Mouse (Mus musculus): ENCODE data around the gene Dnah8.
"Not testable (repeated sequence)": the region's sequence is repeated elsewhere in the genome, so short reads cannot be mapped to it uniquely, and the experiment has no call there.

Gene Dnah8

DNA sequence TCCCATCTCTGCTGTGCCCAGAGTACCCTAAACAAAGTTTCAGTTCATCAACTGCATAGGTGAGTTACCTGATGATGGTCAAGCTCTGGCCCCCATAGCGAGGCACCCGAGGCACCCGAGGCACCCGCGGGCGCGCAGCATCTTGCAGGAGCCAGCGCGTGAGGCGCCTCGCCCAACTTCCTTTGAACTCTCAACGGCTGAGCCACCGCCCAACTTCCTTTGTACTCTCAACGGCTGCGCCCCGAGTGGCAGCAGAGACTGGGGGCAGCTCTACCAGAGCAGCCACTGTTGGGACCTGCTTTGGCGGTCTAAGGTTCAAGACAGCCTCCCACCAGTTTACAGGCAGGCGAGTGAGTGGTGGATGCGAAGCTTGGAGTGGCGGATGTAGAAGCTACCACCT lies at the start of gene Dnah8:
Gene Dnah8, plus strand, starts transcription at position 223 of the 400 bp plus-strand sequence.
- DNase-seq (ENCODE audit: low spot score): not testable (repeated sequence)

DNA sequence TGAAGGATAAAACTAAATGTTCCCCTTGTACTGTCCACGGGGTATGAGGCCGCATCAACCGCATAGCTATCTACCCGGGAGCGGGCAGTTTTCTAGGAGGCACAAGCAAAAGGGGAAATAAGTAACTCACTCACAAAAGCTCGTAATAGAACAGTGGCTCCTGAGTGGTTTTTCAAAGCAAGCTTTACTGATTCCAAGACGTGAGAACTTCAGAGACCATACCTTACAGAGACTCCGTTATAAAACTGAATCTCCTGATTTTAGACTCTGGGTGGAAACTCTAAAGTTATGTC lies 49.4 kb upstream of the Dnah8 start:
- no peak for DNase-seq (ENCODE audit: low spot score)

GRCm38 (mm10) chr17:30575121-30575904 lies 48.8 kb upstream of the Dnah8 start:
- DNase-seq (ENCODE audit: low spot score): no peak

DNA sequence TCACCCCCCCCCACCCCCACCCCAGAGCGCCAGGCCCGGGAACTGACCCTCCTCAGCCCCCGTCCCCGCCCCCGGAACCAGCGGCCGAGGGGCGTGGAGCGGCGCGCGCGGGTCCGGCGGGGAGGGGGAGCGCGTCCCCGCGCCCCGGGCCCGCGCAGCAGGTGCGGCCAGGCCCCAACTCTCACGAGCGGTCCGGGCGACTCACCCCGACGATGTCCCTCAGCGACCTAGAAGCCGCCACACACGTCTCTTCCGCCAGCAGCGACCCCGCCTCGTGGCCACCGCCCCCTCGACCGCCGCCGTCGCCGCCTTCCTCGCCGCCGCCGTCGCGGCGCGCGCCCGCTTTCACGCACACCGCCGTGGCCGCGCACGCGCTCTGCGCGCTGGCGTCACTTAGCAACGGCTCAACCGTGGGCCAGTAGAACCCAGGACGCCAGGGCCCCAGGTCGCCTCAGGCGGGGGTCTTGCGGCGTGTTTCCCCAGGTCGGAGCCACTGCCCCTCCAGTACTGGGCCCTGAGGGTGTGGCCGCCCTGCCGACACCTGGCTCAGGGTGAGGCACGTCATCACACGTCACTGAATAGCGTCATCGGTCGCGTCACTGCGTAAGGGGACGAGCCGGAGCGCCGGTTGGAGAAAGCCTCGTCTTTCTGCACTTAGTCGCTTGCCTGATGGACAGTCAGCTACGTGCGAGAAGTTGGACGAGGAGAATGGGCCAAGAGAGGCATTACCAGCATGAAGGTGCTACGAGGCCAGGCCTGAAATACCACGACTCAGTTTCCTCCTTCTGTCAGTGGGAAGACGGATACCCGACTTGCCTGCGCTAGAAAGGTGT lies 48.0 kb upstream of the Dnah8 start, which contains the start of gene Btbd9:
Gene Btbd9, minus strand, starts transcription at position 548 of the 833 bp plus-strand sequence.
- DNase-seq (ENCODE audit: low spot score): peak; percentile 90

DNA sequence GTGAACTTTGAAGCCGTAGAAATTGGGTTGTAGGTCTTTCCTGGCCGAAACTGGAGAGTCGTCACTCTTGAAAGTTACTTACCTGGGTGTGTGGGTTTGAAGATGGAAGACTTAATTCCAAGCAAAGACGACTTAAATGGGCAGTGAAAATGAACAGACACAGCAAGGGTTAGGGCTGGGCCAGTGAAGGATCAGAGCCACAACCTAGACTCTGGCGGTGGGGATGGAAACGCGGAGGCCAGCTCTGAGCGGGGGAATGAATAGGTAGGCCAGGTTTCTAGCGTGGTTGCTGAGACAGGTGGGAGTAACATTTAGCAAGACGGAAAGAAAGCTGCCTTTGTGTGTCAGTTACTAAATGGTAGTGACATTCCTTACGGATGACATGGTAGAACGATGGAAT lies 47.2 kb upstream of the Dnah8 start:
- no peak for DNase-seq (ENCODE audit: low spot score)

DNA sequence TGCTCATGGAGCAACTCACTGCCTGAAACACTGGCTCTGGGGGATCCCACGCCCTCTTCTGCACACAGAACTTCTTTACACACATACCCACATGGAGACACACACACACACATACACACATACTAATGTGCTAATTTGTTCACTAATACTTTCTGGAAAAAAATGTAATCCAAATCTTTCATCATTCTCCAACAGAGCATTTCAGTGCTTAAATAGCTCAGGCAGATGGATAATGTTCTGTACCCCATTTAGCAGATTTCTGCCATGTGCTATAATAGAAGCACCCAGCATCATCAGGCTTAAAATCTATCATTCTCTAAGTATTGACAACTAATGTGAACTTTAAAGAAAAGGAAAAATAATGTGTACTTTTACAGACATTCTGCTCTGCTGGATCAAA lies 43.4 kb upstream of the Dnah8 start:
- no peak for DNase-seq (ENCODE audit: low spot score)

DNA sequence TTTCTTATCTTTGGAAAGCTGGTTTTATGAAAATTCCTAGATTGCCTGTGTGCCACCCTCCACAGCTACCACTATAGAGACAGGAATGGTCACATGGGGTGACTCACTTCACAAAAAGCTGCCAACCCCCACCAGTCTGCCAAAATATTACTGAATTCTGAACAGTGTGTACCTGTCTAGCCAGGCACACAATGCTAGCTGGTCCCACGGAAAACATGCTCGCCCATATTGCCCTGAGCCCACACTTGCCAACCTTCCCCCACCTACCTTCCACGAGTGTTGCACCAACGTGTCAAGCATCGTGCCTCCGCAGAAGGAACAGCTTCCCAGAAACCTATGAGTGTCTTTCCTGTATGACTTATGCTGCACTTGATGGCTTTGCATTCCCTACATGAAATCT lies 43.0 kb upstream of the Dnah8 start:
- no peak for DNase-seq (ENCODE audit: low spot score)

DNA sequence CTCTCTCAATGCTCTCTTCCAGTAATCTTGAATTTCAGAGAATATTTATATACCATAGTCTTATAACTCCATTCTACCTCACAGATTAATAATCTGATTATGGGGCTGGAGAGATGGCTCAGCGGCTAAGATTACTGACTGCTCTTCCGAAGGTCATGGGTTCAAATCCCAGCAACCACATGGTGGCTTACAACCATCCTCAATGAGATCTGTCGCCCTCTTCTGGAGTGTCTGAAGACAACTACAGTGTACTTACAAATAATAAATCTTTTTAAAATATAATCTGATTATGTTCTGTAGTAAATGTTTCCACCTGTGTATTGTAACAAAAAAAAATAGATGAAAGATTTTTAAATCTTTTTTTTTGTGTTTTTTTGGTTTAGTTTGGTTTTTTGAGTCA lies 41.8 kb upstream of the Dnah8 start:
- no peak for DNase-seq (ENCODE audit: low spot score)

- DNase-seq (ENCODE audit: low spot score): no peak
These were observed 40.7 kb upstream of the Dnah8 start for GRCm38 (mm10) chr17:30583258-30584001.

DNA sequence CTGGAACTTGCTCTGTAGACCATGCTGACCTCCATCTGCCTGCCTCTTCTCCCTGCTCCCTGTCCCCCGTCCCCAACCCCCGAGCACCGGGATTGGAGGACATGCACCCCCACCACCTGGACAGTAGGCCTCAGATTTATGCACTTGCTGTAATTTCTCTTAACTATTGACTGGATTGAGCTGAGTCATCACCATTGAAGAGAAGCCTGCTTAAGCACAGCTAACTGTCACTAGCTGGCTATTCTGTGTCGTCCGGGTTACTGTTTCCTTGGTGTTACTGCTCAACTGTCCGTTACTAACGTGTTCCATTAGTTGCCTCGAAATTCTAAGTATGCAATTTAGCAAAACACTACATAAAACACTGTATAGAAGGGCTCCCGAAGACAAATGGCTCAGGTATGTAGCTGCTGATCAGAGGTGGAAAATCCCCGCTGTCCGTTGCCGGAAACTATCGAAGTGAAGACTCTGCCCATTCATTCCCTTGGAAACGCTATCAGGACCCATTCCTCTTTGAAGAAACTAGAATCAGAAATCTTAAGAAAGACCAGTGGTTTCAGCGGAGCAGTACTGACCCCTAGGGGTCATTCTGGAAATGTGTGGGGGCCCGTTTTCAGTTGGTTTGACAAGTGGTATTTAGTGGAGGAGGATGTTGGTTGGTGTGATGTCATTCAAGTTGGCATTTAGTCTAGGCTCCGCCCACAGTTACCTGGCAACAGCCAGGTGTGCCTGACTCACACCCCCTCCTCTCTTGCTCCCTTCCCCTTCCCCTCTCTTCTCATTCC lies 33.5 kb upstream of the Dnah8 start:
- peak; percentile 80 for DNase-seq (ENCODE audit: low spot score)

- DNase-seq (ENCODE audit: low spot score): peak; percentile 20
These were observed 29.7 kb upstream of the Dnah8 start for GRCm38 (mm10) chr17:30594407-30594806.

GRCm38 (mm10) chr17:30594846-30595245 lies 29.3 kb upstream of the Dnah8 start:
- DNase-seq (ENCODE audit: low spot score): peak; percentile 29

GRCm38 (mm10) chr17:30597786-30598185 lies 26.4 kb upstream of the Dnah8 start:
- DNase-seq (ENCODE audit: low spot score): no peak

GRCm38 (mm10) chr17:30598300-30598699 lies 25.9 kb upstream of the Dnah8 start:
- no peak for DNase-seq (ENCODE audit: low spot score)

DNA sequence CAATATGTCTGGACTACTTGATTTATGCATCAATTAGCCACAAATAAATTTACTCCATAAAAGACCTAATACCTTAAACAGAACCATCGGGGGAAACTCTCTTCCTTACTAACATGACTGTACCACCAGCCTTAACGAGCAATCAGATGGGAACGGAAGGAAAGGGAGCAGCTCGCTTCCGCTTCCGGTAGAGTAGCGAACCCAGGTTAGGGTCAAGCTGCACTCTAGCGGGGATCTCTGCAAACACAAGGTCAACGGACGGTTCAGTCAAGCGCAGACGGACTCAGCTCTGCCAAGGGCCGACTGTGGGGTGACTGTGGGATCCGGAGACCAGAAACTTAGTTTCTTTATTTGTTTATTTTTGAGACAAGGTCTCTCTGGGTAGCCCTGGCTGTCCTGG lies 22.0 kb upstream of the Dnah8 start:
- DNase-seq (ENCODE audit: low spot score): no peak

- DNase-seq (ENCODE audit: low spot score): no peak
These were observed 19.9 kb upstream of the Dnah8 start for GRCm38 (mm10) chr17:30604296-30604695.

- DNase-seq (ENCODE audit: low spot score): no peak
These were observed 19.2 kb upstream of the Dnah8 start for GRCm38 (mm10) chr17:30605001-30605400.

DNA sequence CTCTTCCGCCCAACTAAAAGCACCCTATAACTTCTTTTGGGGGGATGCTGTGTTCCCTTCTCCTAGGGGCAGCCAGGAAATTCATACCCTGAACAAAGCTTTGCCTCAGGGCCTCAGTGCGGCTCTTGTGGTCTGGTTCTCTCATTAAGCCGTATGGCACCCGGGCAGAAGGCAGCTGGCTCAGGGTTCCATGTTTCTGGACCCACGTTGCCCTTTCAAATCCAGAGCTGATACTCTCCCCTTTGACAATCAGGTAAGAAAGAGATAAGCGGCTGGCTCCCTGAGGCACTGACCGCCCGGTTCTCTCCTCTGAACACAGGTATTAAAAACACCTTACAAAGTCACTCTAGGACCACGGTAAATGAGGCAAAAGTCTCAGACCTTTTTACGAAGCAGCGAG lies 17.9 kb upstream of the Dnah8 start:
- no peak for DNase-seq (ENCODE audit: low spot score)

- DNase-seq (ENCODE audit: low spot score): no peak
These were observed 17.5 kb upstream of the Dnah8 start for GRCm38 (mm10) chr17:30606634-30607081.

DNA sequence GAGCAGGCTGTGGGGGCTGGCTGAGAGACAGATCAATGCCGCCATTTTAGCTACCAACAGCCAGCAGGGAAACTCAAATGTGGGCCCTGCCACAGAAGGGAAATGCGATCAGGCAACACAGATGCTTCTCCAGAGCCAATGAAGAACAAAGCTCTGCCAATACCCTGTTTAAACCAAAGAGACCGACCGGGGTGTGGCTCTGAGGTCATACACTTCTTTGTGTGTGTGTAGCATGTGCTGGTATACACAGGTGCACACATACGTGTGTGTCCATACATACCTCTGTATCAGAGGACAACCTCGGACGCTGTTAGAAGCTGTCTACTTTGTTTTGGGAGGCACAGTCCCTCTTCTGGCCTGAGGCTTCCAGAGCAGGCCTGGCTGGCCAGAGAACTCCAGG lies 16.8 kb upstream of the Dnah8 start:
- DNase-seq (ENCODE audit: low spot score): no peak

DNA sequence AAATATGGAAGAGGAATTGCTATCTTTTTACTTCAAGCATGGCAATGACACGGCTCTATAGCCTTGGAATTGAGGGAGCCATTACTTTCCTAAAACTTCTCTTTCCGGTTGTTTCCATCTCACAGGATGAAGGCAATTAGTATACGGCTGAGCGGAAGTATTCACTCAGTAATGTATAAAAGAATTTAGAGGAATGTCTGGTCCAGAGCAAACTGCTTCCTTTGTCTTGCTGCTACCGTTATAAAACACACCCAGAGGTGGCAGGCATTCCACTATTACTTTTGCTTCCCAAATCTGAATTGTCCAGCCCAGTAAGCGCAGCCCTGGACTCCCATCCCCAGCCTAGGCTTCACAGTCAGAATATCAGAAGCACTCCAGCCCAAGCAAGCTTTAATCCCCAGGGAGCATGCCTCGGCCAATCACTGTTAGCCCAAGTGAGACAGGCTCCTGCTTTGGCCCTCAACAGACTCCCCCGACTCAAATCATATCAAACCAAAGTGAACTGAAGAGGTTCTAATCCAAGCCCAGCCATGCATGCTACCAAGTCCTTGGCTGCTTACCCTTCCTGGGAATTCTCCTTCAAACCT lies 16.2 kb upstream of the Dnah8 start:
- DNase-seq (ENCODE audit: low spot score): no peak
